Mouse (Mus musculus) lung, postnatal 25 days (tissue): Measurements from ENCODE around the gene Ankrd7.
"Not testable (repeated sequence)": the region's sequence is repeated elsewhere in the genome, so short reads cannot be mapped to it uniquely, and the experiment has no call there.

Source experiments
- DNase-seq: peaks from one replicate; pipeline ENCODE4 v3.0.0; 2022; ENCODE audit warnings: low spot score

Gene Ankrd7

DNA sequence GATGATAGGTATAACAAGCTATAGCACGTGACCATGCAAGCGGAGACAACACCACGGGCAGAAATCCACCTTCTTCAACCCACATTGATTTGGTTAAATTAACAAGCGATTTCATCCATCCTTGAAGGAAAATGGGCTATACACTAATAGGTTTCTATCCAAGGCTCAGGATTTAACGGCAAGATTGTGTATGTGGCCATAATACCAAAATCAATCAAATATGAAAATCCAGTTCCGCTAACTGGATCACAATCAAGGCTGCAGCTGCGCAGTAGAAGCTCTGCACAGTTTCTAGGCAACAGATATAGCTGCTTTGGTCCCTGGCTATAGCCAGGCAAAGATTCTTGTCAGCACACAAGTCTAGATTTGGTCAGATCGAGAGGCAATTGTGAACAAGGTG lies at the start of gene Ankrd7:
Gene Ankrd7 (plus strand): TSS at position 301 of the 400 bp plus-strand sequence.
- no peak for DNase-seq

- DNase-seq = peak; percentile 45
Measured at GRCm38 (mm10) chr6:18819343-18819742, 46.8 kb upstream of the Ankrd7 start.

- no peak for DNase-seq
Measured at GRCm38 (mm10) chr6:18820246-18820645, 45.9 kb upstream of the Ankrd7 start.

- peak; percentile 18 for DNase-seq
Measured at GRCm38 (mm10) chr6:18822812-18823211, 43.3 kb upstream of the Ankrd7 start.

DNA sequence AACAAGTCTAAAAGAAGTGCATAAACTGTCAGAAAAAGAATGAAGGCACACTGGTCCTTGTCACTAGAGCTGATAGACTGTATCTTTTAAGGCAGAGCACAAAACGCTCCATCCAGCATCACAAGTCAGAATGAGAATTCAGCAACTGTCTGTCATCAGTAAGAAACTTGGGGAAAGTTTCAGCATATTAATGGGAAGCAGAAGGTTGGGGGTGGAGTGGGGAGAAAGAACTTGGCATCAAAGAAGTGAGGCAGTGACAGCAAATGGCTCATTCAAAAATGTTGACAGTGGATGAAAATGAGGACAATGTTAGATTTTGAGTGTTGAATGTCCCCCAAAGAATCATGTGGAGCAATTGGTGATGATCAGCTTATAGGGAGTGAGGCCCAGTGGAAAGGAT lies 33.2 kb upstream of the Ankrd7 start:
- DNase-seq = no peak

DNA sequence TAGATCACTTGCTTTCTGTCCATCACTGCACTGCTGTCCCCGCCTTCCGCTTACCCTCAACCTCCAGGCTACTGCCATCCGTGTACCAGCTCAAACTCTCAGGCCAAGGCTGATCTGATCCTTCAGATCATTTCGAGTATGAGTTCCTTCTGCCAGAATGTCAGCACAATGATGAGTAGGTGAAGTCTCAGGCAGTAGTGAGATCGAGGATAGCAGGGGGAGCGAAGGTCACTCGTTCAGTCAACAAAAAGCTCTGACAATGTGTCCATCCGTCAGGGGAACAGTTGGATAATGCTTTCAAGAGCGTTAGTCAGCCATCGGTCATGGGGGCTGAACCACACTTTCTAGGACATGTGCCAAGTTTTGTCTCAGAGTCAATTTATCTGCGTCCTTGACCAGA lies 21.6 kb upstream of the Ankrd7 start:
- not testable (repeated sequence) for DNase-seq

DNA sequence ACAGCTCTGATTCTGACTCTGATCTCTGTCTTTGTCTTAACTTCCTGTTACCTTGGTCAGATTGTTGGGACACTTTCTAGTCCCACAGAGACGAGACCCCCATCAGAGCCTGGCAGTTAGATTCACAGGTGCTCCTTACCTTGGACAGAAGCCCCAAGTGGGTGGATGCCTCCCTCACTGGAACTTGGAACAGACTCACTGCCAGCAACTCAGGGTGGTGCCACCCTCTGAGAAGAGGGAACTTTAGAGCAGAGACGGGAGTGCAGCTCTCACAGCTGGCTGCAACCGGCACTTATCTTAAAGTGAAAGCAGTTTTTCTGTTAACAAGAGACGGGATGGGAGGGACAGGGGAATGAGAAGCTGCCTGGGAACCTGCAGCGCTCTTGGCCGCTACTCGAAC lies 20.5 kb upstream of the Ankrd7 start:
- not testable (repeated sequence) for DNase-seq

GRCm38 (mm10) chr6:18848051-18848701 lies 17.9 kb upstream of the Ankrd7 start, which contains the start of gene Lsm8:
Lsm8 (plus strand) TSS chr6:18848579.
- peak; percentile 98 for DNase-seq

DNA sequence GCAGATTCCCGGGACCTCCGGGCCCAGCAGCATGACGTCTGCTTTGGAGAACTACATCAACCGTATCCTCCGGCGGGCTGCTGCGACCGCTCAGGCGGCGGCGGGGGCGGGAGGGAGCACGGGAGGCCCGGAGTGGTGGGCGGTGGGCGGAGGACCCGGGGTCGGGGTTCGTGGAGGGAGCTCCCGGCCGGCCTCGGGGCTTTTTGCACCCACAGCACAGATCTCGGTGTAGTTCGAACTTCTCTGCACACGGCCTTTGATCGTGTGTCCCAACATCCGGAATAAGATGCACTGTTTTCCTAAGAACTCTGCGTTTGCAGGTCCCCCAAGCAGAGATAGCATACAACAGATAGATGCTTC lies 17.4 kb upstream of the Ankrd7 start:
- no peak for DNase-seq

- DNase-seq = no peak
Measured at GRCm38 (mm10) chr6:18855323-18855722, 10.8 kb upstream of the Ankrd7 start.

DNA sequence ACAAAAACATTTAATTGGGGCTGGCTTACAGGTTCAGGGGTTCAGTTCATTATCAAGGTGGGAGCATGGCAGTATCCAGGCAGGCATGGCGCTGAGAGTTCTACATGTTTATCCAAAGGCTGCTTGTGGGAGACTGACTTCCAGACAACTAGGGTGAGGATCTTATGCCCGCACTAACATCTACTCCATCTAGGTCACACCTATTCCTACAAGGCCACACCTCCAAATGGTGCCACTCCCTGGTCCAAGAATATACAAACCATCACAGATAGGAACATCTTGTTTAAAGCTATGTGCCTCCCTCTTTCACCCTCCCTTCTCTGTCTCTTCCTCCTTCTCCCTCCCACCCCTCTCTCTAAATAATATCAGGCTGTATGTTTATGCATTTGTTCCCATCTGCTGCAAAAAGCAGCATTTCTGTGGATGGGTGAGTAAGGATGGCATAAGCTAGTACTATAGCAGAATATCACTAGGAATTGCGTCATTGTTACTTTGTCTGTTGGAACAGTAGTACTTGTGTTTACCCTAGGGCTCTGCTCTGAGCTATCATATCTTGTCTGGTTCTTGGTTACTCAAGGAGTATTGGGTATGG lies 9.5 kb upstream of the Ankrd7 start:
- DNase-seq = no peak

- no peak for DNase-seq
Measured at GRCm38 (mm10) chr6:18889030-18889429, 22.9 kb downstream of the Ankrd7 start.

- DNase-seq = no peak
Measured at GRCm38 (mm10) chr6:18894142-18894541, 28.0 kb downstream of the Ankrd7 start.

GRCm38 (mm10) chr6:18907173-18907572 lies 41.1 kb downstream of the Ankrd7 start:
- no peak for DNase-seq

DNA sequence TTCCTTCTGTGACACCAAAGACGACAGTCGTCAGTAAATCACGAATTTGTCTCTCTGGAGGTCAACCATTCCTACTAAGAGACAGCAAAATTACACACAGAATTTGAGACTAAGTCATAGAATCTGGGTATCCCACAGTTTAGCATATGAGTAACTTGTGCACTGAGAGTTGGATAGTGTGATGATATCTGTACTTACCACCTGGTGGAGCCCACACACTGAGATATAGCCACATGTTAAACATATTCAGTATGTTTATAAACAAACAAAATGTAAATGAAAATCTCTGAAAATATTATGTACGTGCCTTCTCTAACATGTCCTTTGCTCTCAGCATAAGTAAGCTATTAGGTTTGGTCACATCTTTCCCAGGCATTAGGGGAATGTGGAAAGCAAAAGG lies 47.1 kb downstream of the Ankrd7 start:
- DNase-seq = no peak

GRCm38 (mm10) chr6:18916021-18916420 lies 49.9 kb downstream of the Ankrd7 start:
- no peak for DNase-seq

GRCm38 (mm10) chr6:18916471-18916870 lies 50.4 kb downstream of the Ankrd7 start:
- no peak for DNase-seq
